Mouse (Mus musculus) CD8-positive naive resting alpha-beta T cell, adult 2 months (primary cell): ENCODE results near the gene Eef2.

ENCODE experiments used
- DNase-seq, 2 experiments: peaks; one replicate each; pipeline ENCODE4 v3.0.0; 2022; ENCODE audit warnings: low read depth in 2 of 2, low spot score in 2 of 2

The Eef2 gene

GRCm38 (mm10) chr10:81176466-81177271 lies at the start of gene Eef2:
Gene Eef2 (plus strand): TSS chr10:81176631.
- peak; percentile 95 for DNase-seq

- peak in 1 of 2 experiments; percentile 32 for DNase-seq
Measured at GRCm38 (mm10) chr10:81134181-81134587, 42.2 kb upstream of the Eef2 start.

GRCm38 (mm10) chr10:81134966-81135681 lies 41.3 kb upstream of the Eef2 start, which contains the start of gene Zbtb7a:
Gene Zbtb7a (plus strand): TSS chr10:81135220.
- no peak for DNase-seq

- DNase-seq = peak in 1 of 2 experiments; percentile 24
Measured at GRCm38 (mm10) chr10:81135831-81136705, 40.4 kb upstream of the Eef2 start.

- peak; percentile 69 to 72 for DNase-seq
Measured at GRCm38 (mm10) chr10:81136706-81137231, 39.7 kb upstream of the Eef2 start.

- peak; percentile 100 for DNase-seq
Measured at GRCm38 (mm10) chr10:81137252-81138130, 38.9 kb upstream of the Eef2 start.

- peak; percentile 56 to 67 for DNase-seq
Measured at GRCm38 (mm10) chr10:81138131-81138782, 38.2 kb upstream of the Eef2 start.

GRCm38 (mm10) chr10:81138821-81139528 lies 37.5 kb upstream of the Eef2 start:
- no peak for DNase-seq

GRCm38 (mm10) chr10:81139529-81139846 lies 36.9 kb upstream of the Eef2 start:
- no peak for DNase-seq

- DNase-seq = no peak
Measured at GRCm38 (mm10) chr10:81140005-81140404, 36.4 kb upstream of the Eef2 start.

- DNase-seq = no peak
Measured at GRCm38 (mm10) chr10:81140717-81141454, 35.5 kb upstream of the Eef2 start.

GRCm38 (mm10) chr10:81141455-81142210 lies 34.8 kb upstream of the Eef2 start:
- no peak for DNase-seq

GRCm38 (mm10) chr10:81142551-81142981 lies 33.9 kb upstream of the Eef2 start:
- DNase-seq = no peak

GRCm38 (mm10) chr10:81143157-81143633 lies 33.2 kb upstream of the Eef2 start:
- DNase-seq = no peak

GRCm38 (mm10) chr10:81143845-81144437 lies 32.5 kb upstream of the Eef2 start:
- no peak for DNase-seq

- no peak for DNase-seq
Measured at GRCm38 (mm10) chr10:81144667-81145066, 31.8 kb upstream of the Eef2 start.

- no peak for DNase-seq
Measured at GRCm38 (mm10) chr10:81145307-81145706, 31.1 kb upstream of the Eef2 start.
